Mouse (Mus musculus) adrenal gland, adult 2 months (tissue): ENCODE measurements at regions not wholly inside any gene's neighbourhood (a gene's known extent, or its start where the extent isn't known, plus 50 kb on each side); places are given as distances from the start of the nearest gene placed in this dataset.
A peak's percentile ranks its signal among the peaks of the same experiment; 100 is the strongest.

Experiments used
- DNase-seq: peaks from one replicate; pipeline ENCODE4 v3.0.0; 2021

DNA sequence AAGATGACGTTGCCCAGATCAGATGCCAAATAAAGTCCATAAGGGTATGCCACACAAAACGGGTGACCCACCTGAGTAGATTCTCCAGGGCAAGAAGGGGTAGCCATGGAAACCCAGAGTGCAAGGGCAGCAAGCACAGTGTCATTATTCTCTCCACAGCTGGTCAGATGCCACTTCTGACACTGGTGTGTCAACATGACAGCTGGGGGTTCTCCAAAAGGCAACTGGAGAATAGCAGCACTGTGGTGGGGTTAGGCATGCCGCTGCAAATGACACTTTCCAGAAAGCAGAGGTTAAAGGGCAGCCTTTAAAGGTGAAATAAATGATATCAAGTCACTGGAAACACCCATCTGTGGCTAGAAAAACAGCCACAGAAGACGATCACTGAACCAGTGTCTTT, 70.8 kb upstream of the Thbs2 start:
- DNase-seq = no peak

GRCm38 (mm10) chr17:14753095-14753494, 59.1 kb upstream of the Thbs2 start:
- peak; percentile 42 for DNase-seq

- no peak for DNase-seq
Measured at GRCm38 (mm10) chr17:14750519-14751145, 56.6 kb upstream of the Thbs2 start.

GRCm38 (mm10) chr17:14749281-14749680, 55.2 kb upstream of the Thbs2 start:
- no peak for DNase-seq

DNA sequence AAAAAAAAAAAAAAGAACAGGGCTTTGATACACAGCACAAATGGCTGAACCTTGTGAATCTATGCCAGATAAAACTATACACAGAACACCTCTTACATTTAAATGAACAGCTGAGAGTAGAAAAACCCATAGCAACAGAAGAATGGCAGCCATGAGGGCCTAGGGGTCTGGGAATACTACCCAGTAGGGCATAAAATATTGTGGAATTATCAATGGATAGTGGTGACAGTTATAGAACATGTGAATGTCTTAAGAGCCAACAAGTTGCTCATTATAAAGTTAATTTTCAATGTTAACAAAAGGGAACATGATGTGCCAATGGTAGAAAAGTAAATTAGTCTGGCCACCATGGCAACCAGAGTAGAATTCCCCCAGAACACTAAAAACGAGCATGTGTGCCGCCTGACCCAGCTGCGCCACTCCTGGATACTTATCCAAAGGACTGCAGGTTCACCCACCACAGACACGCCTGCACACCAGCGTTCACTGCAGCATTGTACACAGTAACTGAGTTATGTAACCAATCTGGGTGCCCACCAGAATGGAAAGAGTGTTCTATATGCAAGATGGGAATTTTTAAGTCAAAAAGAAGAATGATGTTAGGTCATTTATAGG, 53.3 kb upstream of the Thbs2 start:
- no peak for DNase-seq

DNA sequence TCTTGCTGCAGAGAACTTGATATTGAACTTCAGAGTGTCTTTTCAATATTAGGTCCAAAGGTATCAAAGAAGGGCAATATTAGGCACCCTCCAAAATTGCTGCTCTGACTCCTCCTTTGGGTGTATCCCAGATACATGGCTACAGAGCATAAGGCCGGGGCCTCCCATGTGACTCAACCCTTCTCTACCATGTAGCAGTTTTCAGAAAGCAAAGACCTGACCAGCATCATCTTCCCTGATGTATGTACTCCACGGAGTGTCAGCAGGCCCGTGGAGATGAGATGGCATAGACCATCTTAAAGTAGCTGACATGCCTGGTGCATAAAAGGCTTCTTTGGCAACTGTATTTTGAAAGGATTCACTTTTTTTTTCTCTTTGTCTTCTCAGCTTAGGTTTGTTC, 51.5 kb upstream of the Thbs2 start:
- no peak for DNase-seq

DNA sequence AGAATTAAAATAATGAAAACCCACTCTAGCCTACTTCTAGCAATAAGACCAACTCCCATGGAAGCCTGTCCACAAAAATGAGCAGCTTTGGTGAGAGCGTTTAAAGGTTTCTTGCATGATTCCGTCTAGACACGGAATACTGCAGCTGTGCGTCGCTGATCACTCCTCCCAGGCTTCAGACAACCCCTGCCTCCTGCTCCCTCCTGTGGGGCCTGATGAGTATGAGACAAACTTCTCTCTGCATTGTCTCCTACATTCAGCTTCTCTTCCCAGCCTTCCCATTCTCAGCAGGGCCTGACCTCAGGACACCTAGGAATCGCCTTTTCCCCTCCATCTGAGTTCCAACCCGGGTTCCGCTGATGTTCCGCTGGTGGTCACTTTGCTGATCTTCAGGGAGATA, 50.0 kb upstream of the Thbs2 start:
- DNase-seq = no peak
